Mouse (Mus musculus) gastrocnemius, adult 8-10 months (tissue): ENCODE measurements at regions not wholly inside any gene's neighbourhood (a gene's known extent, or its start where the extent isn't known, plus 50 kb on each side); places are given as distances from the start of the nearest gene placed in this dataset.

Experiments used
- DNase-seq, 2 experiments: peaks; one replicate each; pipeline ENCODE4 v3.0.0; 2022; ENCODE audit warnings: low spot score in 2 of 2

GRCm38 (mm10) chr13:42358588-42358987, 57.3 kb downstream of the Edn1 start:
- no peak for DNase-seq

DNA sequence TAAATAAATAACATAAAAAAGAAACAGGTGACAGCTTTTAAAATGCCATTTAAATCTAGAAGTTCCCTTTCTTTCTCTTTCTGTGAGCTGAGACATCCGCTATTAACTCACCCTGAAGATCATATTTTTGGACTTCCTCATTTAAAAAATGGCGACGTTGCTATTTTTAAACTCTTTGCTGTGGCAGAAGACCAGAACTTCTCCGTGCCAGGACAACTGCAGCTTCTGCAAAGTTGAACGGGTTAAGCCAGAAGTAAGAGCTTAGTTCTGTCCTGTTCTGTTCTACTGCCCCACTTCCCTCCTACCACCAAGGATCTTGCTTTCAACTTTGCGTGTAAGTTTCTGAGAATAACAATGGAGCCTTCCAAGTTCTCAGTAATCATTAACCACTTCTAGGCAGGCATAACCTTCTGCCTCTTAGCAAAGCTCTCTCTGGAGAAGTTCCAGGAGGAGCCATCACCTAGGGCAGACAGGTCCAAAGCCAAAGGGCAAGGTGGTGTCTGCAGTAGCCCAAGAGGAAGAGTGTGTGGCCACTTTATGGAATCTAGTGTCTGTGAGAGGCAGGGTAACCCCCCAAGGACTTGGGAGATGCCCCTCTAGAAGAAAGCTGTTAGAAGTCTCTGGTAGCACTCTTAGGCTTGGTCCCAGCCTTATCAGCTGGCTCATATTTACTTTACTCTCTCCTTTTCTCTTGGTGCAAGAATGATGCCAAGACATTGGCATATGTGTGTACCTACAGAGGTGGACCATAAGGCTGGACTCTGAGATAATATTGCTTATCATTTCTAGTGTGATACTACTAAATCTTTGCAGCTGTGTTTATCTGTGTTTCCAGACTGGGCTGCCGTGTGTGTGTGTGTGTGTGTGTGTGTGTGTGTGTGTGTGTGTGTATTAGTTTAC, 66.6 kb downstream of the Edn1 start:
- no peak for DNase-seq

- DNase-seq: no peak
These were observed 68.5 kb downstream of the Edn1 start for GRCm38 (mm10) chr13:42369826-42370225.

DNA sequence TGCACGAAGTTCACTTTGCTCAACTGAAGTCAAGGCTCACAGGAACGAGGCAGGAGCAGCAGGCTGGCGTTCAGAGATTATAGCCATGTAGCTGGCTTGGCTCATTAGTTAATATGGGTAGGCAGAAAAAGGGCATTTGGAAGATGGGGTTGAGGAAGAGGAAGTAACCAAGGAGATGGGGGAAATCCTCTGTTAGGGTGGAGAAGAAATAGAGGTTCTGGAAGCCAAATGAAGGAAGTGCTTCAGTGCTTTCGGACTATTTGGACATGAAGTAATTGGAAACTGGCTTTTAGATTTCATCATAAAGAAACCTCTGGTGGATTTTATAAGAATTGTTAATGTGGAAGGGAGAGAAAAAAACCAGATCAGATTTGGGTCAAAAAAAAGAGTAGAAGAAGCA, 70.9 kb downstream of the Edn1 start:
- DNase-seq: no peak

GRCm38 (mm10) chr13:42374181-42374596, 72.9 kb downstream of the Edn1 start:
- DNase-seq: no peak

GRCm38 (mm10) chr13:42379675-42380074, 78.4 kb downstream of the Edn1 start:
- peak; percentile 3 to 9 for DNase-seq

DNA sequence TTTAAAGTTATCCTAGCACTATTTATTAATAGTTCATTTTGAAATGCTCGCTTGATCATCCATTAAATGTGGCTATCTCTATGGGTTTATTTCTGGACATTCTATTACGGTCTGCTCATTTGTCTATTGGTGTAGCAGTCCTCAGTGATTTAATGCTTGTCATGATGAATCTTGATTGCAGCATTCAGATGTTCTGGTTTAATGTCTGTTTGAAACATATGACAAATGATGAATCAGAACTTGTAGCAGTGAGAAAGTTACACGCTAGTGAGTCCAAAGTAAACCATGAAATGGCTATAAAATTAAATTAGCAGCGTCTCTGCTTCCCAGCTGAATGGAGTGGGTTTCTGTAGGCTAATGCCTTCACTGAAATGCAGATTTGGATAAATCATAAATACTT, 81.8 kb downstream of the Edn1 start:
- DNase-seq: no peak

DNA sequence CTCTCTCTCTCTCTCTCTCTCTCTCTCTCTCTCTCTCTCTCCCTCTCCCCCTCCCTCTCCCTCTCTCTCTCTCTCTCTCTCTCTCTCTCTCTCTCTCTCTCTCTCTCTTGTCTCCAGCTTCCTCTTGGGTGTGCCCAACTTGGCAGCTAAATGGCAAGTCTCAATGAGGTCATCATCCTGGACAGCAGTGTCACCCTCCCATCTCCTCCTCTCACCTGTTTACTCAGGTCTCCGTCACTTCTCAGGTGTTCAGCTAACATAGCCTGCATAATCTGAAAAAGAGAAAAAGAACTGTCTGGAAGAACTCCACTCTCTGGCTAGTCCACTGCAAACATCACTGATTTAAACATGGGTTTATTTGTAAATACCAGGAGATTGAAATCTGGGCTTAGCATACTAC, 89.1 kb downstream of the Edn1 start:
- DNase-seq: no peak

DNA sequence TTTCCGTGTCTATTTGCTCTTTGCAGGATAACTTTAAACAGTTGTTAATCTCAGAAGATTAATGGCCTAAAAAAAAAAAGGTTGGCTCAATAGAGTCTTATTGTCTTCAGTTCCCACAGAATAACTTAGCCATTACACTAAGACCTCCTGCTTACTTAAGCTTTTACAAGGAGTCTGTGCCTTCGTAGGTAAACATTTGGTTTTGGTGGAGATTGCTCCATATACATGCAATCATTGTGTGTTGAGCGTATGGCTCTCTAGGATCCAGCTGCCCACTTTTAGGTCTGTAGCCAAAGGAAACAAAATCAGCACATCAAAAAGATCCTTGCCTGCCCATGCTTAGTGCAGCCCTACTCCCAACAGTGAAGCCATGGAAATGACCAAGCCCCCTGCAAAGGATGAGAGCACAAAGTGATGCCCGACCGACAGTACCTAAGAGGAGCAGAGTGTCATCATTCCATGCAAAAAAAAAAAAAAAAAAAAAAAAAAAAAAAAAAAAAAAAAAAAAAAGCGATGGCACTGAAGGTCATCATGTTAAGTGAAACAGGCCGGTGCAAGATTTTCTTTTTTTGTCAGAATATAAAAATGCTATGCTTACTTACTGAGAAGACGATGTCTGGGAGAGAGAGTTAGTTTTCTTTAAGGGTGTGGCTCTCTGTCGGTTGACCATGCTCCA, 90.2 kb downstream of the Edn1 start:
- DNase-seq: no peak

GRCm38 (mm10) chr13:42392701-42393100, 91.4 kb downstream of the Edn1 start:
- no peak for DNase-seq

DNA sequence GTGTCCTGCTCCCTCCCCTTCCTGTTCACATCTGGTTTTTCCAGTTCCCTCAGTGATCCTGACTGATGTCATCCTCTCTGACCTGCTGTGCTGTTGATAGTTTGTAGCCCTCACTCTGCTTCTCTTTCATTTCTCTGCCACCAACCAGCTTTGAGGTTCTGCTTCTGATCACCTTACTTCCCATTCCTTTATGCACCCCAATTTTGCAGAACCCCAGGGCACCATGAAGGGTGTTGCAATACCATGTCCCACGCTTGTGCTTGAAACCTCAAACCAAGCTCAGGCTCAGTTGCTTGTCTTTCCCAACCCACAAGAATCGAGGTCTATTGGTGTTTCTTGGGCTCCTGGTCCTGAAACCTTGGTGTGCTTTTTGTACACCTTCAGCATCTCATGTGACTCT, 93.3 kb downstream of the Edn1 start:
- no peak for DNase-seq

- DNase-seq: no peak
These were observed 100.2 kb downstream of the Edn1 start for GRCm38 (mm10) chr13:42401513-42401912.

DNA sequence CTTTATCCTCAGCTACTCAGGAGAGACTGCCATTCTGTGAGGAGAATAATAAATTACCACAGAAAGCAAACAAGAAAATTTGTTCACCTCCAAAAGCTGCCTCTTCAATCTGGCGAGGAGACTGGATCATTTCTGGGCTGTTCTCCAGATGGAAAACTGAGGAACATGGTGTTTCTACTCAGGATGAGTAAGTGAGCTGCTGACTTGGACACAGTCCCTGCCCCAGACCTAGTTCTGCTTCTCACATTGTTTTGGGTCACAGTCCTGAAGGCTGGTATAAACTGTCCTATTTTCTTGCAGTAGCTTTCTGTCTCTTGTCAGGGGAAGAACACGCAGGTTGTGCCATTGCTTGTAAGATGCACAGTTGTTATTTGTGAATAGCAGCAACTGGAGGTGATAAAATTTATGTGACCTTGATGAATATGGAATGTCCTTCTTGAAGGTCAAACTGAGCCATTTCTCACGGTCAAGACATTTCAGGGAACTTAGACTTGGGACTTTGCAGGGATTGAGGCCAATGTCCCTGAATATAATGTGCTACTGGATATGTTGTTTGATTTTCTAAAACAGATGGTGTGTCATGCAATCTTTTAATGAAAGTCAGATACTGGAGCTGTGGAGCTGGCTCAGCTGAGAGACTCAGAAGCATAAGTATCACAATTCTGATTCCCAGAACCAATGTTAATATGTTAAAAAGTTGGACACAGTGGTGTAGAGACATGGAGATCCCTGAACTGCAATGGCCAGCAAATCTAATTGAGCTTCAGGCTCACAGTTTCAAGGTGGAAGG, 102.2 kb downstream of the Edn1 start:
- peak; percentile 20 to 39 for DNase-seq

- no peak for DNase-seq
These were observed 111.5 kb downstream of the Edn1 start for GRCm38 (mm10) chr13:42412652-42413282.

DNA sequence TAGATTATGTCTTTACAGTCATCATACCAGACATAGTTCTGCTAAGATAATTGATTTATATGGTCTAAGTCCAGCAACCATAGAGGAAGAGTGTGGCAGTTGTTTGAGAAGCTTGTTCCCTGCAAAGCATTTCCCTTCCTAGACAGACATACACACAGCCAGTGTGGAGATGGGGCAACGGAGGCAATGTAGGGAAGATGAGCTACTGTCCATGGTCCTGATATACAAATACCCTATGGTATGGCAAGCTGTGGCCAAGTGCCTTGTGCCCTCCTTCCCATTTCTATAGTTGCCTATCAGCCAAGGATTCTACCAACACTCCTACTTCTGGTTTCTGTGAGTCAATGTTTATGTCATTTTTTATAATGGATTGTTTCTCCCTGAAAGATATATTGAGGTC, 145.6 kb downstream of the Edn1 start:
- no peak for DNase-seq

DNA sequence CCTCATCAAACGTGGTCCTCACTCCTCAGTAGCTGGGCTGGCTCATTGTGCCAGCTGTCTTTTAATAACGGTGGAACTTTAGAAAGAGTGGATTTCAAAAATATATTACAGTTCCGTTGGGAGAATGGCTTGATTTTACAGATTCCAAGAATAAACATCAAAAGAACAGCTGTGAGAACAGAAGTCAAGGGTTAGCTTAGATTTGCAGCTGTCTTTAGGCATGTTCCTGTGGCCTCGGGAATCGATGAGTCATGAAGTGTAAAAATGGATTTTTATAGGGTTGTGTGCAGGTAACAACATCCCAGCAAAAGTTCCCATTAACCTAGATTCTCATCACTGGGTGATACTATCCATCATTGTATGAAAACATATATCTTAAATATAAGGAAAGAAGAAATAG, 152.4 kb downstream of the Edn1 start:
- no peak for DNase-seq

GRCm38 (mm10) chr13:42459892-42460291, 158.6 kb downstream of the Edn1 start:
- no peak for DNase-seq

DNA sequence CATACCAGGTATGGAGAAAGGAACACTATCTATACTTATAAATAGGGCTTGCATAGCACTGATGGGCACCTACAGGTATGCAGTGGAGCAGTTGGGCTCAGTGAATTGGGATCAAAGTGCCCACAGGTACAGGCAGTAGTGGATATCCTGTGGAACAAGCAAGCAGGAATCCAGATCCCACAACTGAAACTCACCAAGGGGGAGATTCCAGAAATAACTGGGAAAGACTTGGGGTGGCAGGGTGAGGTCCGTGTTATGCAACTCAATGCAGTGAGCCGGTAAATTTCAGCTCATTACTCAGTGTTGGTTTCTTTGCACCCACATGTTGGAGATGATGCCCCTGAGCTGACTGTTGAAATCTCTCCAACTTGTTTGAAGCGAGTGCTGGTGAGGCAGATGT, 177.5 kb downstream of the Edn1 start:
- no peak for DNase-seq

DNA sequence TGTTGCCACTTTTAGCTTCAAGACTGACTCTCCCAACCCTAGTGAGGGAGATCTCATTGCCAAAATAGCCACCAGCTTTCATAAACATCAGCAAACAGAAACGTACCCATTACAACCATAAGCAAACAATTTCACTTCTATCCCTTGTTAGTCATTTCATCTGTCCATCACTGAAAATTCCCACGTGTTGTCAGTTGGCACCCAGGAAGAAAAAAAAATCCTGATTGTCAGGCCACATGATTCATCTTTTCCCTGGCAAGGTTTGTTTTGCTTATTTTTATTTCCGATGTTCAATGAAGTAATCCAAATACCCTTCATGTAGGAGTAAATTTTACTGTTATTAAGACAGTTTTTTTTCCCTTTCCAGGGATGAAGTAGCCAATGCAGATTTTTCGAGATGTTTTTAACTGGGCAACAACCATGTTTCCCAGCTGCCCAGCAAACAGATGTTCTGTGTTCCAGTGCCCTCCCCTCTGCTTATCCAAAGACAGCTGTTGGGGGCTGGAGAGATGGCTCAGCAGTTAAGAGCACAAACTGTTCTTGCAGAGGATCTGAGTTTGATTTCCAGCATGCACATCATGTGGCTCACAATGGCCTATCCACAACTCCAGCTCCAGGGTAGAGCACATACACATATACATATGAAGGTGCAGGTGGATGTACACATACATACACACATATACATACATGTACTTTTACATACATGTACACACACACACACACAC, 189.3 kb upstream of the Phactr1 start:
- no peak for DNase-seq

- peak in 1 of 2 experiments; percentile 3 for DNase-seq
These were observed 186.1 kb upstream of the Phactr1 start for GRCm38 (mm10) chr13:42494371-42494770.

DNA sequence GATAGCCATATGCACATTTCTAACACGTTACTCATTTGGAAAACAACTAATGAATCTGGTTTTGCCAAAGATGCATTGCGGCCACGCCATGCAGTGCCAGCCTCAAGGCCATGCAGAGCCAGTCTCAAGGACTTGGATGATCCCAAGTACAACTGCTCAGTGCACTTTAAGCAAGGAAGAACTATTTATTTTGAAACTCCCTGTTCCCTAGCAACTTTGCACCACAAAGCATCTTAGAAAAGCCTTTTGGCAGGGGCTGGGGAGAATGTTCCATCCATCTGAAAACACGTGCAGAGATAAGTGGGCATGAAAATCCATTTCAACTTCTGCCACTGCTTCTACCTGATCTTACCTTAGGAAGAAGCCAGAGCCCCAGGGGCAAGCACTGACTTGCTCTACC, 182.1 kb upstream of the Phactr1 start:
- no peak for DNase-seq
